Mouse (Mus musculus) stomach, postnatal 0 days (tissue): Measurements from ENCODE around the gene Gabpb2. TPM values are rescaled to one million over a fixed set of nuclear protein-coding genes. Genes with fewer than 3 reads are reported as not detected.
A peak's percentile ranks its signal among the peaks of the same experiment; 100 is the strongest.
"Not testable (repeated sequence)": the region's sequence is repeated elsewhere in the genome, so short reads cannot be mapped to it uniquely, and the experiment has no call there.

ENCODE experiments used
- ATAC-seq: fragments of 200-750 bp; cut with Nextera tagmentation; 2 replicates; pipeline ENCODE4 v1.8.0; 2017; ENCODE audit not compliant: low FRiP score, low TSS enrichment
- DNase-seq: peaks from one replicate; pipeline ENCODE4 v3.0.0-alpha.2; 2016; ENCODE audit warnings: low spot score
- H3K27ac ChIP-seq: fragments of 300-500 bp; sonication (generic); replicated peaks from 2 replicates; pipeline ENCODE4 v1.5.1; 2014; ENCODE audit warnings: mild to moderate bottlenecking, control low read depth
- H3K27me3 ChIP-seq: fragments of 300-500 bp; sonication (generic); 2 replicates; pipeline ENCODE4 v1.6.1; 2014; ENCODE audit warnings: low read length; ENCODE audit not compliant: control insufficient read depth, insufficient read depth
- H3K36me3 ChIP-seq: fragments of 300-500 bp; sonication (generic); 2 replicates; pipeline ENCODE4 v1.6.1; 2014; ENCODE audit warnings: low read length, mixed read lengths; ENCODE audit not compliant: control insufficient read depth, insufficient read depth
- H3K4me1 ChIP-seq: fragments of 300-500 bp; sonication (generic); replicated peaks from 2 replicates; pipeline ENCODE4 v1.6.1; 2014; ENCODE audit warnings: antibody characterized with exemption; ENCODE audit not compliant: control insufficient read depth, insufficient read depth
- H3K4me2 ChIP-seq: fragments of 300-500 bp; sonication (generic); replicated peaks from 2 replicates; pipeline ENCODE4 v1.6.1; 2014; ENCODE audit warnings: low read depth, mild to moderate bottlenecking, control low read depth, moderate library complexity
- H3K4me3 ChIP-seq: fragments of 300-500 bp; sonication (generic); 2 replicates; pipeline ENCODE4 v1.5.1; 2014; ENCODE audit warnings: low read depth, low read length, control low read depth
- H3K9ac ChIP-seq: fragments of 300-500 bp; sonication (generic); 2 replicates; pipeline ENCODE4 v1.6.1; 2014; ENCODE audit warnings: mild to moderate bottlenecking, low read length, control low read depth, mixed read lengths
- H3K9me3 ChIP-seq: fragments of 300-500 bp; sonication (generic); 2 replicates; pipeline ENCODE4 v1.6.1; 2016; ENCODE audit warnings: low read length; ENCODE audit not compliant: control insufficient read depth
- CTCF ChIP-seq: IDR thresholded peaks from 2 replicates; pipeline ENCODE4 v1.5.1; 2016; ENCODE audit warnings: antibody characterized with exemption, low read depth, mild to moderate bottlenecking, moderate library complexity
- EP300 ChIP-seq: optimal IDR thresholded peaks from 2 replicates; pipeline ENCODE3; 2016; ENCODE audit warnings: antibody characterized with exemption
- WGBS: fragments of 180-500 bp; shearing (Covaris S2); extraction: QIAGEN DNeasy Blood & Tissue Kit; methylation state at CpG from one replicate; pipeline ENCODE4 v1.1.7; 2014; 5-methylcytosine and 5-hydroxymethylcytosine counted together
- polyA plus RNA-seq: library from polyadenylated mRNA; unstranded; fragments of >200 nt; fragmentation: Nextera tagmentation; extraction: Ambion mirVana; gene quantifications from 2 replicates; pipeline ENCODE4 v1.2.1, GENCODE M21; 2015

Gene Gabpb2
- polyA plus RNA-seq, 1 experiment from 2014 or later = 3.3 TPM

DNA sequence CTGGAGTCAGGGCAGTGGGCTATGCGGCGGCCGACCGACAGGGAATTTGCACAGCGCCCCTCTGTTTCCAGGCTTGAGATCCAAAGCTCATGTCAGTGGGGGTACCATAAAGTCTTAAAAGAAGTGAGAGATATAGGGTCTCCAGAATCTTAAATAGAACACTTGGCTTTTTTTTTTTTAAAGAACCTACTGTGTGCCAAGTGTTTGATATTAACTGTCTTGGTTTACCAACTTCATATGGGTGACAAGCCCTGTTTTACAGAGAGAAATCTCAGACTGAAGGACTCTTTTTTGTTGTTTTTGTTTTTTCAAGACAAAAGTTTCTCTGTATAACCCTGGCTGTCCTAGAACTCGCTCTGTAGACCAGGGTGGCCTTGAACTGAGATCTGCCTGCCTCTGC lies 76.9 kb downstream of the Gabpb2 start:
- no peak for DNase-seq
- TF ChIP-seq CTCF (no peak), EP300 (no peak)
- no peak overlapping the region for H3K4me3 ChIP-seq
- H3K27ac ChIP-seq = no peak overlapping the region
- H3K4me2 ChIP-seq = no peak overlapping the region
- H3K36me3 ChIP-seq = 0 out of 2 replicates have a peak, but pooled peaks cover 7% of the 10 kb centered on the region
- H3K27me3 ChIP-seq = no peaks in the 10 kb centered on the region
- ATAC-seq = no peak
- no peaks in the 10 kb centered on the region for H3K9me3 ChIP-seq
- 90% methylated on average over 6 of the region's 6 CpGs for WGBS
- H3K4me1 ChIP-seq = no peaks in the 10 kb centered on the region
- H3K9ac ChIP-seq = no peak overlapping the region

DNA sequence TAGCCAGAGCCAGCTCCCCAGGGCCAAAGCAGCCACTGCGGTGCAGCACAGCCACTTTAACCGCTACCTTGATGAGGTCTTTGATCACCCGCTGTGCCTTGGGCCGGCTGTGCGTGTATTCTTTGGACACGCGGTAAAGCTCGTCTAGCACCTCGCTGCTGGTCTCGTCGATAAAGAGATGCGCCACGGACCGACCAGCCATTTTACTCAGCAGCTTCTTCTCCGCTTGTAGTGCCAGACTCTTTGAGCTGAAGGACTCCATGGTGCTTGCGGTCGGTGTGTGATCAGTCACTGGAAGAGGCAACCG lies 77.5 kb downstream of the Gabpb2 start:
- H3K4me1 ChIP-seq = no peaks in the 10 kb centered on the region; the same call in 1 of the 2 replicates

DNA sequence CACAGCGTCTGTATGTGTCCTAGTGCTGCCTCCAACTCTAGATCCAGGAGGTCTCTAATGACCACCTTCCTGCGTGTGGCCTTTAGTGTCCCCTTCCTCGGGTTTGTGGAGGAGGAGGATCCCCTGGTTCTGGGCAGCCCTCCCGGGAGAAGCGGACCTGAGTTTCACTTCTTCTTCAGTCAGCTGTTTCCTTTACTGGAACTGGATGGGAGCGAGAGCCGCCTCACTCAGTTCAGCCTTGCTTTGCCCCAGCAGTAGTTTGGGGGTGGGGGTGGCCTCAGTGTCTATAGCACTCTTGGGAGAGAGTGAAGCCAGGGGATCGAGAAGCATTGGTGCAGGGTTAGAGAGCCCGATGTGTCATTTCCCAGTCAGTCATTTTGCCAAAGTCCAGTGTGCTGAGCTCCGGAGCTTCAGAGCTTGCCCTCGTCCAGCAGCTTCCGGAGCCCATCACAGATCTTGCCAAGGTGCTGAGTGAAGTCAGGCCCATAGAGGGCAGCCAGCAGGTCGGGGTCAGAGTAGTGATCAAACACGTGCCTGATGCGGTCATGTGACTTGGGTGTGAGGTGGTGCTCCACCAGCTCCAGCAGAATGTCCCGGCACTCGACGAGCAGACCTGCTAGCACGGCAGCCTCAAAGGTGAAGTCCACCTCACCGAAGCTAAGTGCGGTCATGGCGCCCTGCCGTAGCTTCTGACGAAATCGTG lies 78.0 kb downstream of the Gabpb2 start:
- DNase-seq = no peak
- H3K36me3 ChIP-seq = 0 out of 2 replicates have a peak, but pooled peaks cover 7% of the 10 kb centered on the region
- H3K9ac ChIP-seq = no peak overlapping the region
- no peak overlapping the region for H3K4me3 ChIP-seq
- no peaks in the 10 kb centered on the region; the same call in 1 of the 2 replicates for H3K4me1 ChIP-seq
- 70% methylated on average over 25 of the region's 25 CpGs for WGBS
- TF ChIP-seq CTCF (no peak), EP300 (no peak)
- no peak overlapping the region for H3K4me2 ChIP-seq
- no peak for ATAC-seq
- H3K27ac ChIP-seq = 0 out of 2 replicates have a peak overlapping the region, but pooled peaks have one; percentile 8
- no peaks in the 10 kb centered on the region for H3K9me3 ChIP-seq
- no peaks in the 10 kb centered on the region for H3K27me3 ChIP-seq

More for the DNA sequence above, 77.5 kb downstream of the Gabpb2 start:
- H3K9me3 ChIP-seq = no peaks in the 10 kb centered on the region
- TF ChIP-seq EP300 = no peak
- no peak for TF ChIP-seq CTCF
- 69% methylated on average over 18 of the region's 18 CpGs for WGBS
- H3K36me3 ChIP-seq = 0 out of 2 replicates have a peak, but pooled peaks cover 7% of the 10 kb centered on the region
- no peak for ATAC-seq
- H3K9ac ChIP-seq = no peak overlapping the region
- H3K4me2 ChIP-seq = no peak overlapping the region
- H3K27ac ChIP-seq = no peak overlapping the region
- no peaks in the 10 kb centered on the region for H3K27me3 ChIP-seq
- DNase-seq = no peak
- H3K4me3 ChIP-seq = no peak overlapping the region

DNA sequence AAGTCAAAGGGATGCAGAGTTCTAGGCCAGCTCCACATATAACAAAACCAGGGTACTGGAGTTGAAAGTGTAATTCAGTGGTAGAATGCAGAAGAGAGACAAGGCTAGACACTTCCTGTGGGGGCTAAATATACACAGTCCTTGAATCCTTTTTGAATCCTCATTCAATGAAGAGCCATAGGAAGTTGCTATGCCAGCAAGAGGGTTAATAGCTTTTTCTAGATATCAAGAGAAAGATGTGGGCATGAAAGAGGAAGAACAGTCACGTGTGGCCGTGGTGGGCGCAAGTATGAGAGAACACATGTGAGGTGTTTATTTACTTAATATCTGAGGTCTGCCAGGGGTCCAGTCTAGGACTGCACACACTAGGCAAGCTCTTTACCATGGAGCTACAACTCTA lies 81.4 kb downstream of the Gabpb2 start:
- DNase-seq = no peak
- Histone ChIP-seq H3K9me3 (no peaks in the 10 kb centered on the region), H3K27ac (no peak overlapping the region), H3K4me2 (no peak overlapping the region), H3K27me3 (no peaks in the 10 kb centered on the region), H3K4me1 (peaks cover 4% of the 10 kb centered on the region), H3K36me3 (0 out of 2 replicates have a peak, but pooled peaks cover 4% of the 10 kb centered on the region), H3K9ac (no peak overlapping the region), H3K4me3 (no peak overlapping the region)
- no peak for TF ChIP-seq CTCF
- no peak for TF ChIP-seq EP300
- 85% methylated on average over 3 of the region's 3 CpGs for WGBS
- ATAC-seq = no peak

DNA sequence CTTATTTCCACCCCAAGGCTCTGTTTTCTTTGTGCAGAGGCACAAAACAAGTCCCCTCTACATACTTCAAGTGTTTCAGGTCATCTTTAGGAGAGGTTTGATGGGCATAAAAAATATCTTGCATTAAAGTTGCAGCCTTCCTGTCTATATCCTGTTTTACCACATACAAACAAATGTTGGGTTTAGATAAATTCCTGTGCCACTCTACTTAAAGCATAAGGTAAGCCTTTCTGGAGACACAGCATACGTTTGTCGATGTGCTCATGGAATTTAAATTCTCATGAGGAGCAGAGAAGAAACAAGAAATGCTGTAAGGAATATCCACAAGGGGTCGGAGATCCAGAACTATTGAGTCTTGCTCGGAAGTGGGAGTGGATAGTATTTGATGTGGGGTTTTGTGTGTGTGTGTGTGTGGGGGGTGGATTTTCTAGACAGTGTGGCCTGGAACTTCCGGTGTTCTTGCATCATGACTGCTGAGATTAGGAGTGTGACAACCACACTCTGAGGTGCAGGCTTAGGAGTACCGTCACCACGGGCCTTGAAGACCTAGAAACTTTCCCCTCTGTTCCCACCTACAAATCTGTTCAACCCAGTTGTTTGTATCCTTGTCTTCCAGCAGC lies 82.2 kb downstream of the Gabpb2 start:
- WGBS = 74% methylated on average over 7 of the region's 7 CpGs
- Histone ChIP-seq H3K36me3 (0 out of 2 replicates have a peak, but pooled peaks cover 4% of the 10 kb centered on the region), H3K4me1 (peaks cover 4% of the 10 kb centered on the region), H3K4me2 (peak overlapping the region; percentile 54), H3K9me3 (no peaks in the 10 kb centered on the region), H3K4me3 (peak overlapping the region; percentile 29), H3K9ac (no peak overlapping the region), H3K27me3 (no peaks in the 10 kb centered on the region), H3K27ac (peak overlapping the region; percentile 13; the same call in 1 of the 2 replicates)
- TF ChIP-seq EP300 (no peak), CTCF (no peak)
- no peak for DNase-seq
- ATAC-seq = no peak

DNA sequence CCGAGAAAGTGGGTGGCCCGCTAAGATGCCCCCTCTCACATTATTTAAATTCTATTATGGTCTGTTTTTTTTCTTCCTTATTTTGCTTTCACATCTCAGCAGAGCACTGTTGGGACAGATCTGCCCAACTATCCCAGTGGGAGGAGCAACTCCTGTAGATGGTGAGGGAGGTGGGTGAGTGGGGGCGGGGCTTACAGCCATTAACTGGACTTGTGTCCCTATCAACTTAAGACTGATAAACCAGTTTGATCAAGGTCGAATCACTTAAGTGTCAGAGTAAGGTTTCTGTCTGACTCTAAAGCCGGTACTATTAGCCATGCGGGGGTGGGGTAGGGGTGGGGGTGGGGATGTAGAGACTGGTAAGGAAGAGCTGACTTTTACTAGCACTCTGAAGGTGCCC lies 82.7 kb downstream of the Gabpb2 start:
- H3K4me2 ChIP-seq = peak overlapping the region; percentile 54
- DNase-seq (peak; percentile 63), ATAC-seq (no peak; the same call in 1 of the 2 replicates)
- H3K9ac ChIP-seq = no peak overlapping the region
- peaks cover 4% of the 10 kb centered on the region for H3K4me1 ChIP-seq
- H3K27ac ChIP-seq = 0 out of 2 replicates have a peak overlapping the region, but pooled peaks have one; percentile 13
- TF ChIP-seq CTCF (no peak), EP300 (no peak)
- peaks cover 7% of the 10 kb centered on the region; the same call in 1 of the 2 replicates for H3K36me3 ChIP-seq
- peak overlapping the region; percentile 29 for H3K4me3 ChIP-seq
- no peaks in the 10 kb centered on the region for H3K27me3 ChIP-seq
- 8% methylated on average over 6 of the region's 6 CpGs for WGBS
- H3K9me3 ChIP-seq = no peaks in the 10 kb centered on the region

DNA sequence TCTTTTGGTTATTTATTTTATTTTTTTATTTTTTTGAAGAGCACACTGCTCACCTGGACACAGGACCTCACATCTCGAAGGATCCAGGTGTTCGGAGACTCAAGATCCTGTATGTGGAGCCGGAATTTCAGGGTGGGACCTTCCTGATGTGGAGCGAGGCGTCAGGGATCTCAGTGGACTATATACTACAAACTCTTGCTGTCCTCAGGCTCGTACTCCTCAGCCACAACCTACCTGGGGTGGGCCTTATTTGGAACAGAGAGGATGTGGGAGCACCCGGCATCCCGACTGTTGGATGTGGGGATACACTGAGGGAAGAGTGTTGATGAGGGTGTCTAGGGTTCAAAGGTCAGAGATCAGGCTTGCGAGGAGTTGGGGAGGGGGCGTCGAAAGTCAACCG lies 83.6 kb downstream of the Gabpb2 start:
- H3K9ac ChIP-seq, H3K4me3 ChIP-seq: not testable (repeated sequence)

More for the DNA sequence above, 83.6 kb downstream of the Gabpb2 start:
- H3K27me3 ChIP-seq, H3K4me1 ChIP-seq, H3K36me3 ChIP-seq, DNase-seq, H3K9me3 ChIP-seq, H3K27ac ChIP-seq, H3K4me2 ChIP-seq: not testable (repeated sequence)
- WGBS = no CpG with 5 or more reads among the region's 12 CpGs
- peak; percentile 54 for ATAC-seq
